Mouse (Mus musculus) MEL-GATA-1-ER (cell line): ENCODE data around the gene Lmcd1.

Experiments
- DNase-seq: peaks from one replicate; pipeline ENCODE4 v3.0.0-alpha.2; 2012; ENCODE audit warnings: low read depth; ENCODE audit errors: extremely low read depth

The Lmcd1 gene

DNA sequence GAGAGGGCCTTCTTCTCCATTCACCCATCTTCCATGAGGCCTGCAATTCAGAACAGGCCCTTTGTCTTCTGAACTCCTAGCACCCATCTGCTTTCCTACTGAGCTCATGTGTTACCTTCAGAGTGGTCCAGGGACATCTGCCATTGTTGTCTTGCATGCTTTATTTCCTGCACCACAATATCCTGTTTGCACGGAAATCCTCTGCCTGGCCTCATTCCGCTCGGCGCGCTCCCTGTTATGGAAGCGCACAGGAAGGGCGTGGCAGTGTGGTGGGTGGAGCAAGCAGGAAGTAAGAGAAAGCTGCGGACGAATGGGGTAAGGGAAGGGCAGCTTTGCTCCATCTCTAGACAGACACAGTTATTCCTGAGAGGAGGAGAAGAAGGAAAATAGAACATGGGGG is 14.1 kb downstream of the Lmcd1 start:
- no peak for DNase-seq

DNA sequence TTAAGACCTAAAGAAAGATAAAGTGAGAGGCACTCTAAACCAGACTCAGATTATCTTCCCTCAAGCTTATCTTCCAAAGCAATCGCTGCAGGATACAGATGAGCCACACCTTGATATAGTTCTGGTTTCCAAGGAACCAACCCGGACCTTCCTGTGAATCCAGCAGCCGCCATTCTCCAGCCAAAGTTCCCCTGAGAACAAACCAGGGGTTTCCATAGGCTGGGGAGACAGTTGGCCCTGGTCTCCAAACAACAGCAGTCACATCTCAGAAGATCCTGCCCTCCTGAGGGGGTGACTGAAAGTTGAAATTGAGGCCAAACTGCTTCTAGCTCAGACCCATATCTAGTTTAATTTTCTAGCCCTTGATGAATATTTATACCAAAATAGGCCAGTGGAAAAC is 14.7 kb downstream of the Lmcd1 start:
- DNase-seq = no peak

- DNase-seq = no peak
Measured at GRCm38 (mm10) chr6:112291146-112291545, 17.6 kb downstream of the Lmcd1 start.

DNA sequence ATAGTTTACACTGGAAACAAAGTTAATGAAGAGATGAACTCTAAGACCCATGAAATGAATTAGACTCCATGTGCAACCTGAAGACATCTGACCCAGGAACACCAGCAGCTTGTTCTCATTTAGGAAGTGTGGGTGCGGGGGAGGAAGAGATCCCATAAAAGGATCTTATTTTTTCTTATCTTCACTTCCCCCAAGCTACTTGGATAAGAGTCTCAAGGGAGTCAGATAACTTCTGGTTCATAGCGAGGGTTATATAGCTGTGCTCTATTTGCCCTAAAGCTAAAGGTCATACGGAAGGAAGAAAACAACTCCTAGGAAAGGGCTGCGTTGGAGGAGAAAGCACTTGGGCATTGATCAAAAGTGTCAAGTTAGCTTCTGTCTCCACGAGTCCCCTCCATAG is 19.8 kb downstream of the Lmcd1 start:
- no peak for DNase-seq

GRCm38 (mm10) chr6:112295269-112295668 is 21.7 kb downstream of the Lmcd1 start:
- no peak for DNase-seq

- DNase-seq = no peak
Measured at GRCm38 (mm10) chr6:112300146-112300545, 26.6 kb downstream of the Lmcd1 start.

DNA sequence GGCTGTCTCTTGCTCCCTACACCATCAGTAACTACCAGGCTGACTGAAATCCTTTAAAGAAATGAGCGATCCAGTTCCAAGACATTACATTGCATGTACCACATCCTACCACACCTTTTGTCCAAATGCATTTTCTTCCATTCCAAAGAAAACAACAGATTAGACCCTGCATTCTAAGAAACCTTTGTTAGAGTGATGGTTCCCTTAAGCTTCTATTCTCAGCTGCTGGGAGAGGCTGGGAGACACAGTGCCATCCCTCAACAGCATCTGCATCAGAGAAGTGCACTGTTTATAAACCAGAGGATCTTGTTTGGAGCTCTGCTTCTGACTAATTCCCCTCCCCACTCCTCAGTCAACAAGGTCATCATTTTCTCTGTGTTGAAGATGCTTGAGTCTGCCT is 27.1 kb downstream of the Lmcd1 start:
- no peak for DNase-seq

DNA sequence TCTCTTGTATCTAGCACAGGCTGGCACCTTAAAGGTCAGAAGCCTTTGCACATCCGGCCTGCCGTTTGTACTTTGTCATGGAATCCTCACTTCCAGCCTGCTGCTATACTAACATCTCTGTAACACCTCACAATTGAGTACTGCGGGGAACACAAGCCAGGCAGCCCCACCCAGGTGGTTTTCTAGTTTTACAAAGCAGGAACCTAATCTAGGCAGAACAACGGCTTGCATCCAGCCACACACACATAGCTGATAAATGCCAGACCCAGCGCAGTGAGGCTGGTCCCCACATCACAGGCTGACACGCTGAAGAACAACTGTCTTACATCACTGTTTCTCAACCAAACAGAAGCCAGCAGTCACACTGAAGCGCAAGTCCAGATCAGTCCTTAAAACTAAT is 28.7 kb downstream of the Lmcd1 start:
- DNase-seq = no peak

GRCm38 (mm10) chr6:112302814-112303383 is 29.3 kb downstream of the Lmcd1 start:
- no peak for DNase-seq

GRCm38 (mm10) chr6:112304751-112305150 is 31.2 kb downstream of the Lmcd1 start:
- DNase-seq = no peak

GRCm38 (mm10) chr6:112309330-112309938 is 35.9 kb downstream of the Lmcd1 start:
- DNase-seq = no peak

GRCm38 (mm10) chr6:112311385-112311784 is 37.8 kb downstream of the Lmcd1 start:
- DNase-seq = no peak

DNA sequence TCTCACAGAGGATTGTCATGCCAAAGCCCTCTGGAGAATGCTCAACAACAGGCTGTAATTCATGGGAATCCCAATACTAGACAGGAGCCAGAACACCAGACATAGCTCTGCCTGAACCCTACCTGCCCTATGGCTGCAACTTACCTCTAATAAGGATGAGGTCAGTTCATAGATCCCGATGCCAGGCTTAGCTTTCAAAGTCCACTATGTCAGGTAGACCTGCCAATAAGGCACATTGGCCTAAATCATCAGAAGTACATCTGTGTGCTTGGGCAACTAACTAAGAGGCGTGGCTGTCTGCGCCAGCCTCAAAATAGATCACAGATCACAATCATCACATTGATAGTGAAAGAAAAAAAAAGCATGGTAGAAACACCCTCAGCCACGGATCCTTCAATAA is 45.9 kb downstream of the Lmcd1 start:
- no peak for DNase-seq

- no peak for DNase-seq
Measured at GRCm38 (mm10) chr6:112320679-112321078, 47.1 kb downstream of the Lmcd1 start.

DNA sequence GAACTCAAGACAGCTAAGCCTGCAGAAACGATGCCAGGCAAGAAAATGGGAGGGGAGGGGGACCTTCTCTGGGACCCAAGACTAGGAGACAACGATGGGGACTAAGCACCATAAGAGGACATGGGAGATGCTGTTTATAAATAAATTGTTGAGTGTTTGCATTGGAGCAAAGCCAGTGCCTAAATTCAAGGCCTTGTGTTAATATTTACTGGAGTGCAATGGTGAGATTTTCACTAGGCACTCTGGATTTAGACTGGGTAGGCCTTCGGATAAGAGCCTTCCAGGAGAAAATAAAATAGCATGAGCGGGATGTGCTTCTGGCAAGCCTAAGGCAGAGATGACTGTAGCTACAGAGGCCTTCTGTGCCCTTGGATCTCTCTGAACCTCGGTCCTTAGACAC is 49.4 kb downstream of the Lmcd1 start:
- no peak for DNase-seq

DNA sequence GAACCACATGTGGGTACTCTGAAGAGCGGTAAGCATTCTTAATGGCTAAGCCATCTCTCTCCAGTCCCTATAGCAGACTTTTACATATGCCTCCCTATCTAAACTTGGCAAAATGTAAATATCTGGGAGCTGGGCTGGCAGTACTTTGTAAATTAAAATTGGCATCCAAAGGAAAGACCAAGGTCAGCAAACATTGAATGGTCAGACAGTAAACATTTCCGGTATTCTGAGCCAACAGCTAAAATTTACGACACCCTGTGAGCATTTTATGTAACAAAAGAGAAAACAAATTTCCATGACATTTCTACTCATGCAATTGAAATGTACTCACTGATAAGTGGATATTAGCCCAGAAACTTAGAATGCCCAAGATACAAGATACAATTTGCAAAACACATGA is 51.7 kb downstream of the Lmcd1 start:
- DNase-seq = no peak

DNA sequence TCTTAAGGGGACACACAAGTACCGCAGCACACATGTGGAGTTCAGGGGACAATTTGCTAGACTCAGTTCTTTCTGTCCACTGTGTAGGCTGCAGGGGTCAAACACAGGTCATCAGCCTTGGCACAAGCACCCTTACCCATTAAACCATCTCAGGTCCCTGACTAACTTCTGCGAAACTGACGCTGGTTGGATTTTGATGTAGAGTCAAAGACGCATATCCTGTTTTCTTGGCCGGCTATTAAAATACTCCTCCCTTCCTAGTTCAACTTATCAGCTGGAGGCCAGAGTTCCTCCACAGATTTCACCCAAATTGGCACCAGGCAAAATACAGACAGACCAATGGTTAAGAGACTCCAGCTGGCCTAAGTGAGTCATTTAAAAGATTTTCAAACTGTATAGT is 54.2 kb downstream of the Lmcd1 start:
- no peak for DNase-seq

GRCm38 (mm10) chr6:112330520-112331222 is 57.1 kb downstream of the Lmcd1 start:
- DNase-seq = no peak

- DNase-seq = no peak
Measured at GRCm38 (mm10) chr6:112331223-112331598, 57.7 kb downstream of the Lmcd1 start.

- DNase-seq = no peak
Measured at GRCm38 (mm10) chr6:112333930-112334329, 60.4 kb downstream of the Lmcd1 start.

GRCm38 (mm10) chr6:112337667-112338066 is 64.1 kb downstream of the Lmcd1 start:
- no peak for DNase-seq

DNA sequence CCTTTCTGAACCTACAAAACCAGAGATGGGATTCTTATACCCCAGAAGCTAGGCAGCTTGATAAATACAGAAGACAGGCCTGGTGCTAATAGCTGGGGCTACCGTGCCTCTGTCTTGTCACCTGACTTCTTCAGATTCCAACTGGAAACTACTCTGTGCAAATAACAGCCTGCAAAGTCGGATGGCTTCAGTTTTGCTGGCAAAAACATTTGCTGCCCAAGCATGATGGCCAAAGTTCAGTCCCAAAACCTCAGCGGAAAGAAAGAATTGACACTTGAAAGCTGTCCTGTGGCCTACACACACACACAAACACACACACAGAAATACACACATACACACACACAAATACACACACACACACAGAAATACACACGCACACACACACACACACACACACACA is 65.5 kb downstream of the Lmcd1 start:
- DNase-seq = no peak

DNA sequence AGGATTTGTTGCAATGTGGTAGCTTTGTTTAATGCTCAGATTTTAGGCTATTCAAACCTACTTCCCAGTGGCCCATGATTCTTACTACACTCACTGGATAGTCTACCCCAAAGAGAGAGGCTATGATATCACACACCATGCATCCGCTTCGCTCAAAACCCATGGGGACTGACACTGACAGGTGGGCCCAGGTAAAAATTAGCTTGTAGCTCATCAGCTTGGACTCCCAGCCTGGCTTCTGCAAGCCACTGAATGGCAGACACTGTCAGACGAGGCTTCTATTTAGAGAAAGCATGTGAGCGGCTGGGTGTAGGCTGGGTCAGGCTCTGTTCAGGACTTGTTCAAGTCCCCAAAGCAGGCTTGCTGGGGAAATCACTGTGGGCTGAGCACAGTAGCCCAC is 76.9 kb downstream of the Lmcd1 start:
- no peak for DNase-seq
